Mouse (Mus musculus) ES-E14 (cell line): ENCODE measurements around the gene Foxd3. TPM values are rescaled to one million over a fixed set of nuclear protein-coding genes. Genes with fewer than 3 reads are reported as not detected.

Source experiments
- DNase-seq: peaks from one replicate; pipeline ENCODE4 v3.0.0-alpha.2; 2013; ENCODE audit warnings: low read depth, low spot score
- H3K27ac ChIP-seq: 2 replicates; pipeline ENCODE4 v1.5.1; 2012; ENCODE audit warnings: low read depth, mild to moderate bottlenecking, low read length, moderate library complexity, mixed read lengths; ENCODE audit not compliant: poor library complexity, insufficient read depth, severe bottlenecking
- H3K36me3 ChIP-seq: 2 replicates; pipeline ENCODE4 v1.6.1; 2012; ENCODE audit warnings: mild to moderate bottlenecking, low read length, moderate library complexity, mixed read lengths; ENCODE audit not compliant: control insufficient read depth, poor library complexity, insufficient read depth, severe bottlenecking
- H3K4me1 ChIP-seq, 2 experiments: fragments of 150-350 bp in 1 of 2; sonication (generic) in 1 of 2; 2 replicates each; pipeline ENCODE4 v1.6.1; 2012; ENCODE audit warnings: low read length in 2 of 2, mild to moderate bottlenecking in 1 of 2, mixed read lengths in 1 of 2; ENCODE audit not compliant: control insufficient read depth in 2 of 2, insufficient read depth in 2 of 2, poor library complexity in 1 of 2
- H3K4me3 ChIP-seq, 2 experiments: fragments of 150-350 bp in 1 of 2; sonication (generic) in 1 of 2; 2 replicates each; pipeline ENCODE4 v1.5.1; 2012; ENCODE audit warnings: low read length in 2 of 2, low read depth in 1 of 2, mild to moderate bottlenecking in 1 of 2, mixed read lengths in 1 of 2; ENCODE audit not compliant: insufficient read depth in 1 of 2, poor library complexity in 1 of 2, severe bottlenecking in 1 of 2
- H3K9ac ChIP-seq: 2 replicates; pipeline ENCODE4 v1.6.1; 2012; ENCODE audit warnings: low read depth, mild to moderate bottlenecking, low read length, mixed read lengths; ENCODE audit not compliant: poor library complexity, insufficient read depth, severe bottlenecking
- H3K9me3 ChIP-seq: fragments of 150-350 bp; sonication (generic); 2 replicates; pipeline ENCODE4 v1.6.1; 2012; ENCODE audit warnings: low read depth, mild to moderate bottlenecking, low read length; ENCODE audit not compliant: control insufficient read depth, insufficient read depth
- CHD2 ChIP-seq: IDR thresholded peaks from 2 replicates; pipeline ENCODE4 v1.6.1; 2014; ENCODE audit warnings: mild to moderate bottlenecking, low read depth, low read length, inconsistent platforms
- HCFC1 ChIP-seq: IDR thresholded peaks from 2 replicates; pipeline ENCODE4 v1.6.1; 2012; ENCODE audit warnings: low read length, inconsistent platforms, borderline replicate concordance; ENCODE audit not compliant: insufficient read depth
- MAFK ChIP-seq: IDR thresholded peaks from 2 replicates; pipeline ENCODE4 v1.6.1; 2014; ENCODE audit warnings: mild to moderate bottlenecking, low read depth, low read length, inconsistent platforms; ENCODE audit not compliant: insufficient read depth
- ZC3H11A ChIP-seq: IDR thresholded peaks from 2 replicates; pipeline ENCODE4 v1.6.1; 2012; ENCODE audit warnings: low read depth, mild to moderate bottlenecking, inconsistent platforms, low read length, borderline replicate concordance
- ZNF384 ChIP-seq: IDR thresholded peaks from 2 replicates; pipeline ENCODE4 v1.6.1; 2012; ENCODE audit warnings: low read depth, low read length, inconsistent platforms
- in situ Hi-C, 2 experiments: fragments of 600-800 bp; cut with MboI; formaldehyde crosslinking; loops; one replicate each; pipeline ENCODE4 v1.15.1; 2025; ENCODE audit warnings: low sequenced_read_pairs in 2 of 2, inconsistent platforms in 1 of 2; ENCODE audit not compliant: unreplicated experiment in 2 of 2
- total RNA-seq: library from RNA; depleted of rRNA; stranded (reverse); fragments of 300-350 nt; gene quantifications from 2 replicates; pipeline ENCODE4 v1.2.3, GENCODE M21; 2012

The Foxd3 gene
- total RNA-seq, 1 experiment, result 26.1 TPM

DNA sequence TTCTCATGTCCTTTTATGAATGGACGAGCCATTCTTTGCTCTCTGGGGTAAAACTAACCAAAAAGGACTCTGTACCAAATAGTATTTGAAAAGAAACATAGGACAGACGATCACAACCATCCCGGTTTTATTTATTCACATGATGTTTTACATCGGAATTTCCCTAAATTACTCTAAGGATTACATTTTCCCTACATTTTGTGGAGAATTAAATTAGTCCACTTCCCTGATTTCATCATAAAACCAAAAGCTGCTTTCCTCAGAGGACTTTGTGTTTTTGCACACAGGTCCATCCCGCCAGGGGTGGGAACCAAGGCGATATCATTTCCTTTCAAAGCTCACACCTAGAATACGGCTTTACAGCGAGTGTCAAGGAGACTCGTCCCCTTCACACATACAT, 6.3 kb downstream of the Foxd3 start:
- peak overlapping the region; percentile 1 for H3K9ac ChIP-seq
- peaks cover 4 to 8% of the 10 kb centered on the region in 2 experiments; a peak in 3 of 4 replicates for H3K4me1 ChIP-seq
- in situ Hi-C loops, result no loop called here
- TF ChIP-seq CHD2 (no peak), MAFK (no peak), ZC3H11A (no peak), HCFC1 (no peak)
- no peak overlapping the region for H3K27ac ChIP-seq
- H3K36me3 ChIP-seq, result no peaks in the 10 kb centered on the region; the same call in 1 of the 2 replicates
- H3K9me3 ChIP-seq, result no peaks in the 10 kb centered on the region
- H3K4me3 ChIP-seq, result peak overlapping the region in 1 of 2 experiments; percentile 43; a peak in 1 of 4 replicates
- no peak for DNase-seq

DNA sequence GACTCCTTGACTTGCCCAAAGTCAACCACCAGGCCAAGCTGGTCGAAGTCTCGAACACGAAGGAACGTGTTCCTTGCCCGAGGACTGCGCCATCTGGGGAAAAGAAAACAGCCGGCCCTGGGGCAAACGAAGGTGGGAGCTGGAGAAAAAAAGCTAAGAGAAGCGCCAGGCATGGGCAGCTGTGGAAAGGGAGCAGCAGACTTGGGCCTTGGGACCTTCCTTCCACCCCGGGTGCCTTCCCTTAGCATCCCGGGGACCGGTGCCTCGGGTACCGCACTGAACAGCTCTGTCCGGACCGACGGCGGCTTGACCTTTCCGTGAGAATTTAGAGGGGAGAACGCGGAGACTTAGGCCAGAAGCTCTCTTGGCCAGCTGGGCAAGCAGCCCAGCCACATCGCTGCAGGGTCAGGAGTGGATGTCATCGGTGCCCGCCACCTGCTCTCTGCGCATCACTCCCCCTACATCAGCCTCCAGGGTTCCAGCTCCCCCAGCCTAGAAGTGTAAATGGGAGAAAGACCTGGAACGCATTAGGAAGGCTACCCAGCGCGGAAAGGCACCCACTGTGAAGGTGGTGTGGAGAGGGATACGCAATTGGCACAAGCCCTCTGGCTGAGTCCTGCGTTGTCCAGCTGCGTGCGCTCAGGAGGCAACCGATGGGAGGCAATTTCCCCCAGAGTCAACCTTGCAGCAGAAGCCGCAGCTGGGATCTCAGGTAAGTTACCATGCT, 6.9 kb downstream of the Foxd3 start:
- H3K9ac ChIP-seq, result peak overlapping the region; percentile 1
- H3K4me1 ChIP-seq, result peaks cover 8 to 13% of the 10 kb centered on the region in 2 experiments
- TF ChIP-seq CHD2 (no peak), ZNF384 (no peak), HCFC1 (no peak), ZC3H11A (no peak), MAFK (no peak)
- H3K9me3 ChIP-seq, result no peaks in the 10 kb centered on the region
- in situ Hi-C loops, result no loop called here
- no peak overlapping the region for H3K27ac ChIP-seq
- H3K36me3 ChIP-seq, result no peaks in the 10 kb centered on the region; the same call in 1 of the 2 replicates
- H3K4me3 ChIP-seq, result peak overlapping the region; percentile 43
- no peak for DNase-seq

DNA sequence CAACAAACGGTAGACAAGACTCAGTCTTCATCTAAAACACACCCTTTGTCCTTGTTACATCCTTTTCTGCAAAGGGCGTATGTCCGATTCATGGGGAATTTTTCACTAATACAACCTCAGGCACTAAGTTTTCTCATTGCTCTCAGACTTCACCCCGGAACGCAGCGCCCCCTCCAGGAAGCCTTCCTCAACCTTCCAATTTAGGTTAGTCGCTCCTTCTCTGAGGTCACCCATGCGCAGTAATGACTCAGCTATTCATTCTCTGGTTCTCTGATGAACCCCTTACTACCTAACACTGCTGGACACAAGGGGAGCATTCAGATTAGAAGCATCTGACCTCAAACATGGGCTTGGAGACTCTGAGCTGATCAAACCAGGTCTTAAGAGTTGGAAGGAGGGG, 7.6 kb downstream of the Foxd3 start:
- peak; percentile 88 for DNase-seq
- Histone ChIP-seq H3K9me3 (no peaks in the 10 kb centered on the region), H3K4me3 (peak overlapping the region; percentile 43; a peak in 3 of 4 replicates), H3K27ac (no peak overlapping the region), H3K36me3 (no peaks in the 10 kb centered on the region), H3K9ac (no peak overlapping the region), H3K4me1 (peaks cover 9 to 17% of the 10 kb centered on the region in 2 experiments)
- in situ Hi-C loops, result no loop called here
- TF ChIP-seq ZC3H11A (0 out of 2 replicates have a peak, but pooled peaks have one; percentile 14), MAFK (peak; percentile 94), ZNF384 (no peak), HCFC1 (no peak)

DNA sequence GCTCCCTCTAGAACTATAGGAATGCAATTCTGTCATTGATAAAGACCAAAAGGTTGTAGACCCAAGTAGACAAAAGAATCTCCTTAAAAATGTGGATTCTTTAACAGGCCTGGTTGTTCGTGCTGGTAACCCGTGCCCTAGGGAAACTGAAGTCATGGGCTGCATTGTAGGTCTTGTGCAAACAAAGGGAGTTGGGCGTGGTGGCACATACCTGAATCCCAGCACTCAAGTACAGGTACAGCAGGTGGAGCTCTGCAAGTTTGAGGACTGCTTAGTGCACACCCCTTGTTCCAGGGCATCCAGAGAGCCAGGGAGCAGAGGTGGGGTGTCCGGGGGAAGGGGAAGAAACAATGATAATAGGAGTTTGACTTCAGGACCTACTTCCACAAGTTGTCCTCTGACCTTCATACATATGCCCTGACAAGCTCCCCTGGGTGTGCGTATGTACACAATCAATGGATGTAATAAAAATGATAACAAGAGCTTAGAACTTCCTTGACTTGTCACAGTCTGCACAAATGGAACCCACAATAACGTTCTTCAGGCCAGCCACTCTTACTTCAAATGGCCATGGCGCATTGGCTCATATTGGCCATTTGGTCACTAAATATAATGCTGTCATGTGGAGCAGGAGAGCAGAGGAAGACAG, 14.2 kb downstream of the Foxd3 start:
- Histone ChIP-seq H3K9me3 (no peaks in the 10 kb centered on the region), H3K36me3 (no peaks in the 10 kb centered on the region), H3K4me1 (peaks cover 12 to 20% of the 10 kb centered on the region in 2 experiments), H3K9ac (no peak overlapping the region), H3K27ac (peak overlapping the region; percentile 54; the same call in 1 of the 2 replicates), H3K4me3 (no peak overlapping the region)
- in situ Hi-C loops, result no loop called here
- DNase-seq, result peak; percentile 72
- TF ChIP-seq CHD2, result 0 out of 2 replicates have a peak, but pooled peaks have one; percentile 28
- no peak for TF ChIP-seq MAFK
- no peak for TF ChIP-seq HCFC1
- TF ChIP-seq ZC3H11A, result no peak
